Mouse (Mus musculus) heart, embryonic 13.5 days (tissue): ENCODE results near the gene Ank3. TPM values are rescaled to one million over a fixed set of nuclear protein-coding genes. Genes with fewer than 3 reads are reported as not detected.
"Not testable (repeated sequence)": the region's sequence is repeated elsewhere in the genome, so short reads cannot be mapped to it uniquely, and the experiment has no call there.

ENCODE experiments used
- ATAC-seq: fragments of 200-750 bp; cut with Nextera tagmentation; 2 replicates; pipeline ENCODE4 v1.8.0; 2017; ENCODE audit warnings: moderate TSS enrichment; ENCODE audit not compliant: insufficient number of reproducible peaks, low FRiP score, low TSS enrichment; ENCODE audit errors: extremely low read depth
- H3K27ac ChIP-seq: fragments of 300-500 bp; sonication (generic); replicated peaks from 2 replicates; pipeline ENCODE4 v1.5.1; 2015; ENCODE audit warnings: moderate library complexity, mild to moderate bottlenecking, inconsistent platforms
- H3K27me3 ChIP-seq: fragments of 300-500 bp; sonication (generic); replicated peaks from 2 replicates; pipeline ENCODE4 v1.6.1; 2015; ENCODE audit warnings: mild to moderate bottlenecking, inconsistent platforms
- H3K36me3 ChIP-seq: fragments of 300-500 bp; sonication (generic); 2 replicates; pipeline ENCODE4 v1.6.1; 2015; ENCODE audit warnings: mild to moderate bottlenecking, inconsistent platforms
- H3K4me1 ChIP-seq: fragments of 300-500 bp; sonication (generic); 2 replicates; pipeline ENCODE4 v1.6.1; 2015; ENCODE audit warnings: inconsistent platforms
- H3K4me2 ChIP-seq: fragments of 300-500 bp; sonication (generic); 2 replicates; pipeline ENCODE4 v1.6.1; 2015; ENCODE audit warnings: inconsistent platforms, mild to moderate bottlenecking, moderate library complexity
- H3K4me3 ChIP-seq: fragments of 300-500 bp; sonication (generic); 2 replicates; pipeline ENCODE4 v1.5.1; 2015; ENCODE audit warnings: moderate library complexity, mild to moderate bottlenecking, inconsistent platforms
- H3K9ac ChIP-seq: fragments of 300-500 bp; sonication (generic); 2 replicates; pipeline ENCODE4 v1.6.1; 2015; ENCODE audit warnings: inconsistent platforms, mild to moderate bottlenecking, moderate library complexity
- H3K9me3 ChIP-seq: fragments of 300-500 bp; sonication (generic); 2 replicates; pipeline ENCODE4 v1.6.1; 2016; ENCODE audit warnings: inconsistent platforms
- WGBS: fragments of 180-500 bp; shearing (Covaris S2); methylation state at CpG from one replicate; pipeline ENCODE4 v1.1.7; 2015; ENCODE audit warnings: mixed read lengths; 5-methylcytosine and 5-hydroxymethylcytosine counted together
- polyA plus RNA-seq: library from polyadenylated mRNA; unstranded; fragments of >200 nt; fragmentation: Nextera tagmentation; extraction: Ambion mirVana; gene quantifications from 2 replicates; pipeline ENCODE4 v1.2.1, GENCODE M21; 2015

Ank3 gene
- polyA plus RNA-seq, 1 experiment from 2014 or later: 30.8 TPM

DNA sequence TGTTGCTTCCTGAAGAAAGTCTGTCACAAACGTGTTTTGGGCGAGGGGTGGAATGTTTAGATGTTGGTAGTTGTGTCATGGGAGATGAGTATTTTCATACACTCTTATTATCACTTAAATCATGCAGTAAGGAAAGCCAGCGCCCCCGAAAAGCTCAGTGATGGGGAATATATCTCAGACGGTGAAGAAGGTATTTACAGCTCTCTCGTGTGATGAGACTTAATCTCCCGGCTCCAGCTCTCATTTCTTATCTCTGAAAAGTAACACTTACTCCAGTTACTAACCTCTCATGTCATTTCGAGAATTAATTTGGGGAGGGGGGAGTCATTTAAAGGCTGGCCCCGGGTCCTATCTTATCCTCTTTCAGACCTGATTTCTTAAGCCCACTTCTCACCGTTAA lies 505.7 kb downstream of the Ank3 start:
- H3K27ac ChIP-seq: no peak overlapping the region
- 29% methylated on average over 10 of the region's 10 CpGs for WGBS
- H3K4me2 ChIP-seq: no peak overlapping the region
- no peak overlapping the region for H3K4me3 ChIP-seq
- ATAC-seq: no peak
- no peaks in the 10 kb centered on the region for H3K27me3 ChIP-seq
- no peak overlapping the region for H3K9ac ChIP-seq
- no peaks in the 10 kb centered on the region for H3K9me3 ChIP-seq
- H3K4me1 ChIP-seq: peaks cover 16% of the 10 kb centered on the region
- H3K36me3 ChIP-seq: peaks cover 39% of the 10 kb centered on the region

GRCm38 (mm10) chr10:69907795-69908764 lies 509.5 kb downstream of the Ank3 start:
- peak; percentile 94 for ATAC-seq
- H3K27me3 ChIP-seq: no peaks in the 10 kb centered on the region
- no peak overlapping the region for H3K27ac ChIP-seq
- no peaks in the 10 kb centered on the region for H3K9me3 ChIP-seq
- H3K36me3 ChIP-seq: peaks cover 10% of the 10 kb centered on the region
- no peak overlapping the region for H3K4me3 ChIP-seq
- peaks cover 30% of the 10 kb centered on the region for H3K4me1 ChIP-seq
- H3K9ac ChIP-seq: no peak overlapping the region
- WGBS: 56% methylated on average over 12 of the region's 12 CpGs
- peak overlapping the region; percentile 38; the same call in 1 of the 2 replicates for H3K4me2 ChIP-seq

GRCm38 (mm10) chr10:69909856-69910255 lies 511.3 kb downstream of the Ank3 start:
- H3K4me3 ChIP-seq: no peak overlapping the region
- H3K4me1 ChIP-seq: peaks cover 25% of the 10 kb centered on the region
- no peaks in the 10 kb centered on the region for H3K9me3 ChIP-seq
- H3K4me2 ChIP-seq: peak overlapping the region; percentile 51
- peak overlapping the region; percentile 80 for H3K27ac ChIP-seq
- WGBS: 63% methylated on average over 4 of the region's 4 CpGs
- peaks cover 14% of the 10 kb centered on the region for H3K36me3 ChIP-seq
- H3K27me3 ChIP-seq: no peaks in the 10 kb centered on the region
- H3K9ac ChIP-seq: peak overlapping the region; percentile 10; the same call in 1 of the 2 replicates
- ATAC-seq: no peak

GRCm38 (mm10) chr10:69910304-69910703 lies 511.7 kb downstream of the Ank3 start:
- H3K4me2 ChIP-seq: peak overlapping the region; percentile 51
- peaks cover 25% of the 10 kb centered on the region for H3K4me1 ChIP-seq
- peak overlapping the region; percentile 80 for H3K27ac ChIP-seq
- not testable (repeated sequence) for H3K9me3 ChIP-seq, H3K27me3 ChIP-seq, H3K4me3 ChIP-seq
- WGBS: 5% methylated on average over 5 of the region's 6 CpGs
- peaks cover 13% of the 10 kb centered on the region for H3K36me3 ChIP-seq
- ATAC-seq: 0 out of 2 replicates have a peak, but pooled peaks have one; percentile 58
- H3K9ac ChIP-seq: peak overlapping the region; percentile 10; the same call in 1 of the 2 replicates

- WGBS: 28% methylated on average over 6 of the region's 7 CpGs
- H3K4me2 ChIP-seq: peak overlapping the region; percentile 46; the same call in 1 of the 2 replicates
- ATAC-seq, H3K9ac ChIP-seq, H3K9me3 ChIP-seq, H3K4me3 ChIP-seq, H3K27me3 ChIP-seq: not testable (repeated sequence)
- H3K27ac ChIP-seq: 0 out of 2 replicates have a peak overlapping the region, but pooled peaks have one; percentile 32
- peaks cover 25% of the 10 kb centered on the region for H3K4me1 ChIP-seq
- H3K36me3 ChIP-seq: peaks cover 11% of the 10 kb centered on the region
Measured at GRCm38 (mm10) chr10:69910726-69911125, 512.2 kb downstream of the Ank3 start.

- Histone ChIP-seq H3K27me3 (no peaks in the 10 kb centered on the region), H3K4me1 (peaks cover 7% of the 10 kb centered on the region; the same call in 1 of the 2 replicates), H3K4me3 (no peak overlapping the region), H3K36me3 (peaks cover 18% of the 10 kb centered on the region), H3K9ac (no peak overlapping the region), H3K27ac (no peak overlapping the region), H3K4me2 (no peak overlapping the region), H3K9me3 (no peaks in the 10 kb centered on the region)
- ATAC-seq: no peak
- 85% methylated on average over 3 of the region's 3 CpGs for WGBS
Measured at GRCm38 (mm10) chr10:69915566-69915965, 517.0 kb downstream of the Ank3 start.

DNA sequence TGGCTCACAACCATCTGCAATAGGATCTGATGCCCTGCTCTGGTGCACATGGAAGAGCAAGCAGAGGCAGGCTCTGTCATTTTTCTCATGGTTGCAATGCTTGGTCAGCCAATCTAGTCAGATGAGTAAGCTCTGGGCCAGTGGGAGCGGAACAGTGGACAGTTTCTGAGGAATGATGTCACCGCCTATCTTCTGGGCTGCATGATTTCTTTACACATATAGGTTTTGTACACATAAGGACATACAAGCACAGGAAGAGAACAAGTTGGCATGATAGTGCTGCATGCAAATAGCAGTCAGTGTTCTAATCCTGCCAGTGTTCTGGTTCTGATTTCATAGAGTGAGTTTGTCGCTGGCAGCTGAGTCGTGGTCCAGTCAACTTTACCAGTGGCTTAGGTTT lies 517.6 kb downstream of the Ank3 start:
- ATAC-seq: no peak
- H3K9me3 ChIP-seq: no peaks in the 10 kb centered on the region
- WGBS: 77% methylated on average over 4 of the region's 4 CpGs
- no peaks in the 10 kb centered on the region for H3K27me3 ChIP-seq
- H3K36me3 ChIP-seq: peaks cover 23% of the 10 kb centered on the region
- no peak overlapping the region for H3K9ac ChIP-seq
- H3K27ac ChIP-seq: no peak overlapping the region
- H3K4me2 ChIP-seq: no peak overlapping the region
- peaks cover 3% of the 10 kb centered on the region; the same call in 1 of the 2 replicates for H3K4me1 ChIP-seq
- no peak overlapping the region for H3K4me3 ChIP-seq

GRCm38 (mm10) chr10:69916689-69917435 lies 518.3 kb downstream of the Ank3 start:
- Histone ChIP-seq H3K4me2 (no peak overlapping the region), H3K4me3 (no peak overlapping the region), H3K27ac (no peak overlapping the region), H3K9me3 (no peaks in the 10 kb centered on the region), H3K9ac (no peak overlapping the region), H3K27me3 (no peaks in the 10 kb centered on the region), H3K36me3 (peaks cover 23% of the 10 kb centered on the region), H3K4me1 (peaks cover 2% of the 10 kb centered on the region; the same call in 1 of the 2 replicates)
- ATAC-seq: no peak
- WGBS: 71% methylated on average over 10 of the region's 10 CpGs

GRCm38 (mm10) chr10:69917711-69918110 lies 519.1 kb downstream of the Ank3 start:
- ATAC-seq: no peak
- no peak overlapping the region for H3K9ac ChIP-seq
- no peaks in the 10 kb centered on the region for H3K27me3 ChIP-seq
- no peak overlapping the region for H3K27ac ChIP-seq
- peaks cover 9% of the 10 kb centered on the region for H3K4me1 ChIP-seq
- H3K4me2 ChIP-seq: no peak overlapping the region
- WGBS: 82% methylated on average over 5 of the region's 5 CpGs
- H3K4me3 ChIP-seq: no peak overlapping the region
- peaks cover 23% of the 10 kb centered on the region for H3K36me3 ChIP-seq
- H3K9me3 ChIP-seq: no peaks in the 10 kb centered on the region

- Histone ChIP-seq H3K4me1 (peaks cover 16% of the 10 kb centered on the region), H3K27me3 (no peaks in the 10 kb centered on the region), H3K36me3 (peaks cover 18% of the 10 kb centered on the region), H3K9me3 (no peaks in the 10 kb centered on the region), H3K27ac (no peak overlapping the region), H3K4me2 (no peak overlapping the region), H3K4me3 (no peak overlapping the region), H3K9ac (no peak overlapping the region)
- ATAC-seq: no peak
- 95% methylated on average over 6 of the region's 6 CpGs for WGBS
Measured at GRCm38 (mm10) chr10:69918461-69919151, 520.0 kb downstream of the Ank3 start.

DNA sequence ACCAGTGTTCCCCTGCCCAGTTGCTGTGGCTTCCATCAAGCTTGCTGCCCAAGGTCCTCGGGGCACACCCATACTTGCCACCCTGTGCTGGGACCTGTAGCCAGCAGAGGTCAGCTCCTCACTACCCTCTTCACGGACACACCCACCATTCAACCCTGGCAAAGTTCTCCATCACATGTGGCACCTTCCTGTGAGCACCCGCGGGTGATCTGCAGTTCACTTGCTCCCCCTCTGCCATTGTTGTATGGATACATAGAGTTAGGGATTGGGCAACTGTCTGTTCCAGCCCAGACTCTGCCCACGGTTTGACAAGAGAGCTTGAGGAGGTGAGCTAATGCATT lies 520.5 kb downstream of the Ank3 start:
- Histone ChIP-seq H3K27me3 (no peaks in the 10 kb centered on the region), H3K9ac (no peak overlapping the region), H3K9me3 (no peaks in the 10 kb centered on the region), H3K4me1 (peaks cover 21% of the 10 kb centered on the region), H3K4me3 (no peak overlapping the region), H3K27ac (no peak overlapping the region), H3K36me3 (peaks cover 17% of the 10 kb centered on the region), H3K4me2 (no peak overlapping the region)
- 77% methylated on average over 5 of the region's 5 CpGs for WGBS
- no peak for ATAC-seq
